Mouse (Mus musculus): ENCODE measurements at regions not wholly inside any gene's neighbourhood (a gene's known extent, or its start where the extent isn't known, plus 50 kb on each side); places are given as distances from the start of the nearest gene placed in this dataset.
A peak's percentile ranks its signal among the peaks of the same experiment; 100 is the strongest.

DNA sequence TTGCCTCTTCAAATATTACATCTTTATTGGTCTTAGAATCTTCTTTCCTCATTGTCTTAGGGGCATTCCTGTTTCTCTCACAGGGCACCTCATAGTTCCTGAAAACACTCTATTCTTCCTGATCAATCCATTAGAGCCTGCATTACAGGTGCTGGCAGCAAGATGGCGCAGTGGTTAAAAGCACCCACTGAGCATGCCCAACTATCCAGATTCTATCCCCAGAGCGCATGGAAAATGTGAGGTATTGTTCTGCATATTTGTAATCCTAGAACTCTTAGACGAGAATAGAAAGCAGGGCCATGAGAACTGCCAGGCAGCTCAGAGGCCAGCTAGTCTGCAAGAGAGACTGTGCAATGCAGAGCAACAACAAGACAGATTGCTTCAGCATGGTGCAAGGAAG, 67.7 kb upstream of the Fam98a start:
- no peaks in the 10 kb centered on the region for H3K36me3 ChIP-seq
- H3K27me3 ChIP-seq (replicated peaks): no peaks in the 10 kb centered on the region
- H3K4me1 ChIP-seq: no peaks in the 10 kb centered on the region
- H3K4me2 ChIP-seq: no peak overlapping the region
- no peak for ATAC-seq (ENCODE audit: low FRiP score)
- 84% methylated on average over 3 of the region's 3 CpGs for WGBS
- no peak overlapping the region for H3K27ac ChIP-seq (replicated peaks)
- H3K9ac ChIP-seq (replicated peaks): no peak overlapping the region
- H3K9me3 ChIP-seq (replicated peaks): no peaks in the 10 kb centered on the region
- H3K4me3 ChIP-seq (replicated peaks): no peak overlapping the region

DNA sequence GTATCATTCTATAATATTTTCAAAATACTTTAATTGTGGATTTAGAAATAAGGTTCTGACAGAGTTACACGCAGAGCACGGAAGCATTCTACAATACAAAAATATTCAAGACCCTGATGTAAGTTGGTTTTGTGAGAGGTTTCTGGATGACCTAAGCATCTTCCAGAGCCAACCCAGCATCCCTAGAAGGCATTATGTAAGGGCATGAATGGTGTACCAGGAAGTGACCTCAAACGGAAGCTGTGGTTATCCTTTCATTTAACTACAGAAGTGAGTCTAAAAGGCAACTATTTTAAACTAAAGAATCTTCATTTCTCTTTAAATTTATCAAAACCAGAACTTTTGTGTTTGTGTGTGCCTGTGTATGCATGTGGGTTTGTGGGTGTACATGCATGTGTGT, 66.8 kb upstream of the Fam98a start:
- 98% methylated on average over 3 of the region's 3 CpGs for WGBS
- Histone ChIP-seq H3K4me2 (no peak overlapping the region), H3K27me3 (replicated peaks) (no peaks in the 10 kb centered on the region), H3K27ac (replicated peaks) (no peak overlapping the region), H3K9me3 (replicated peaks) (no peaks in the 10 kb centered on the region), H3K4me3 (replicated peaks) (no peak overlapping the region), H3K4me1 (no peaks in the 10 kb centered on the region), H3K9ac (replicated peaks) (no peak overlapping the region), H3K36me3 (no peaks in the 10 kb centered on the region)
- no peak for ATAC-seq (ENCODE audit: low FRiP score)

DNA sequence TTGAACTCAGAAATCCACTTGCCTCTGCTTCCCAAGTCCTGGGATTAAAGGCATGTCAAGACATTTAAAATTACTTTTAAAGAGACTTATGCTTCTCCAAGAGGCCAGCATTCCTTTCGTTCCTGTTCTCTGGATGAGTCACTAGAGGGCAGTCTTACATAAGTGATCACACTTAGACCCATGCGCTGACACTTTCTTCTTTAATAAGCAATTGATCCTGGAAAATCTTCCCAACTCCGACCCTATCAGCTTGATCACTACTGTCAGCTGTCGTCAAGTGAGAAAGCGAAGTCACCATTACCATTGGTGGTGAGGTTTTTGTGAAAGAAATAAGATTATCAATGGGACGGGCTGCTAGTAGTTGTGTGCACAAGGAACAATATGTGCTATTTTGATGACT, 65.5 kb upstream of the Fam98a start:
- Histone ChIP-seq H3K4me3 (replicated peaks) (no peak overlapping the region), H3K9me3 (replicated peaks) (no peaks in the 10 kb centered on the region), H3K27ac (replicated peaks) (no peak overlapping the region), H3K4me1 (no peaks in the 10 kb centered on the region), H3K4me2 (peak overlapping the region; percentile 9; the same call in 1 of the 2 replicates), H3K9ac (replicated peaks) (no peak overlapping the region), H3K27me3 (replicated peaks) (no peaks in the 10 kb centered on the region), H3K36me3 (no peaks in the 10 kb centered on the region)
- WGBS: 20% methylated on average over 6 of the region's 6 CpGs
- ATAC-seq (ENCODE audit: low FRiP score): peak; percentile 63; the same call in 1 of the 2 replicates

DNA sequence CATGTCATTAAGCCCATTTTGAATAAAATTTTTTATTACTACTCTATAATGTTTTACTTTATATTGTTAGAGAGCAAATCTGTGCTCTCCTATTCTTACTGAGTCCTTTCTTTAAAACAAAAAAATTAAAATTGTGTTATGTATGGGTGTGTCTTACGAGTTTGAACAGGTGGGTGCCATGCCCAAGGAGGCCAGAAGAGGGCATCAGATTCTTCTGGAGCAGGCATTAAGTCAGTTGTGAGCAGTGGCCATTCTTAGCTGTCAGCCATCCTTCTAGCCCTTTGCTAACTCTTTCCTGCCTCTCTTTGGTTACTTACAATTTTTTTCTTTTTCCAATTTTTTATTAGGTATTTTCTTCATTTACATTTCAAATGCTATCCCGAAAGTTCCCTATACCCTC, 63.6 kb upstream of the Fam98a start:
- no peak for ATAC-seq (ENCODE audit: low FRiP score)
- 84% methylated on average over 2 of the region's 2 CpGs for WGBS

DNA sequence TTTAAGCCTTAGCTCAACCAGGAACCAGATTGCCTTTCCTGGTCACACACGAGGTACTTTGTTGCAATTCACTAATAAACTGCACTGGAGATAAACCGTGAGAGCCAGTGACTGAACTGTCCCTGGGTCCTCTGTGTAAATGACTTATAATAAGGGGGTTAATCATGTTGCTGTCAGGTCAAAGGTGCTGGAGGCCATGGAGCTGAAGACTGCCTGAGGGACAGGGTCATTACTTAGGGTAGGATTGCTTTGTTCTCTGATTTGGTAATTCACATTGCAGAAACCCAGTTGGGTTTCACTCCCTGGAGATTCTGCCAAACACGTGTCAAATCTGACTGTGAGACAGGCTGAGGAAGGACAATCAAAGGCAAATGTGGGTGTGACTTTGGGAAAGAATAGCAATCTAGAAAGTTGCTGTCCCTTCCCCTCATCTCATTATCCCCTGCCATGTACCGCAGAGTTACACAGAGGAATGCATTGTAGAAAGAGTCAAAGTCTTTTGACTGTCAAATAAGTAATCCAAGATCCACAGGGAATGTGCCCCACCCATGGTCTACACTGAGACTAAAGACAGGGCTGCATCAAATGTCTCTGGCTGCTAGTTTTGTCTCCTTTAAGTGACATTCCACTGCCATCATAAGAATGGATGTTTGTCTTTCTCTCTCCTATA, 51.8 kb upstream of the Fam98a start:
- Histone ChIP-seq H3K4me2 (no peak overlapping the region), H3K9me3 (replicated peaks) (no peaks in the 10 kb centered on the region), H3K36me3 (no peaks in the 10 kb centered on the region), H3K27me3 (replicated peaks) (no peaks in the 10 kb centered on the region), H3K4me3 (replicated peaks) (no peak overlapping the region), H3K9ac (replicated peaks) (no peak overlapping the region), H3K27ac (replicated peaks) (no peak overlapping the region), H3K4me1 (no peaks in the 10 kb centered on the region)
- whole genome bisulfite sequencing: 9% methylated on average over 4 of the region's 4 CpGs
- ATAC-seq (ENCODE audit: low FRiP score): no peak

More for the DNA sequence above, 63.6 kb upstream of the Fam98a start:
- Histone ChIP-seq H3K36me3 (no peaks in the 10 kb centered on the region), H3K27ac (replicated peaks) (no peak overlapping the region), H3K9me3 (replicated peaks) (no peaks in the 10 kb centered on the region), H3K4me3 (replicated peaks) (no peak overlapping the region), H3K27me3 (replicated peaks) (no peaks in the 10 kb centered on the region), H3K9ac (replicated peaks) (no peak overlapping the region), H3K4me2 (no peak overlapping the region), H3K4me1 (no peaks in the 10 kb centered on the region)

All from neural tube, embryonic 15.5 days (tissue).